Mouse (Mus musculus): ENCODE data around the gene Rnf150. TPM values are rescaled to one million over a fixed set of nuclear protein-coding genes. Genes with fewer than 3 reads are reported as not detected.

The Rnf150 gene
- total RNA-seq, 2 experiments from 2014 or later, result 0.26 to 0.69 TPM

DNA sequence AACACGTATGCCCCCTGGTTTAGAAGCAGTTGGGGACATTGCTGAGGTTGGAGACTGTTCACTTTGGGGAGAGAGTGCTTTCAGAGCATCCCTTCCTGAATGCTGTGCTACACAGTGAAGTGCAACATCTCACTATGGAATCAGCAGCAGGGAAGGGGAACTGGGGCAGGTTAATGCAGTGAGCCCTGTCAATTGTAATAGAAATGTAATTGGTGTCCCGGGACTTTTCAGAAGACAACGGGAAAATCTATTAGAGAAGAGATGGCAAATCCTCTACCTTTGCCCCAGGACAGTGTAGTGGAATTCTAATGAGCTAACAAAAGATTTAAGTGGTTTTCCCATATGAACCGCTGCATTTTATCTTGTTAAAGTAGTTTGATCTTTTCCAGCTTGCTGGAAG, 21.3 kb downstream of the Rnf150 start:
- no peak for ATAC-seq (replicated peaks; ENCODE audit: poor library complexity, severe bottlenecking)

DNA sequence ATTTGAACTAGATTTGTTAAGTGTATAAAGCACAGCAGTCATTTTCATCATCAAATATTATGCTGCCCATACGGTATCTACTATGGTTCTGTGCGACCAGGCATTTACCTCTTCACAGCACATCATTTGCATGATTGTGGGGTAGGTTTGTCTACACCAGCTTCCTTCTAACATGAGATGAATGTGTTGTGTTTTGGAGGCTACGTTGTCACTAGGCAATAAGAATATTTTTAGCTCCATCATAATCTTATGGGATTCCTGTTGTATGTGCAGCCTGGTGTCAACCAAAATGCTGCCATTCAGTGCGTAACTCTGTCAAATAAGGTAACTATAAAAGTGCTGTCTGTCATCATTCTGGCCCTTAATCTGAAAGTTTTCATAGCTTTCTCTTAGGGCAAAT, 24.1 kb downstream of the Rnf150 start:
- no peak for ATAC-seq (replicated peaks; ENCODE audit: poor library complexity, severe bottlenecking)

DNA sequence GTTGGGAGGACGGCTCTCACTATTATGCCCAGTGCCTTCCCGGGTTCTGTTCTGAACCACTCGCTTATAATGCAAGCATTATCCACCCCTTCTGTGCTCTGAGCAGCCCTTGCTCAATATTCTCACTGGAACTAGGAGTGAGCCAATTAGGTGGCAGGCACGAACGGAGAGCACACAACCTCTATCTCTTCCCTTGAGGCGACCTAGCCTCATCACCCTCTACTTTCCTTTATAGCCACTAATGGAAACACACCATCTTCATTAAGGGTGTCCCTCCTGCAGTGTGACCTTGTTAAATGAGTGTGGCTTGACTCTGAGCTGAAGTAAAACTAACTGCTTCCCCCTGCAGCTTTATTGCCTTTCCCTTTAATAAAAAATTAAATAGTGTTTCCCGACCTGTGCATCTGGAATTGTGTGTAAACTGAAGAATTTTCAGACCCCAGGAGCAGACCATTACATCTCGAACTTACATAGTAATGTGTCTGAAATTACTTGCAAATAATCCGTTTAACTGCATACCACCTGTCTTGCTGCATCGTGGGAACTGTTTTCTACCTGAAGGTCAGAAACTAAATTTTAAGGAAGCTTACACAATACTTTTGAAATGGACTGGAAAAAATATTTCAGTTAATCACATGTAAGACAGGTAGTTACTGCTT, 26.0 kb downstream of the Rnf150 start:
- no peak for ATAC-seq (replicated peaks; ENCODE audit: poor library complexity, severe bottlenecking)

DNA sequence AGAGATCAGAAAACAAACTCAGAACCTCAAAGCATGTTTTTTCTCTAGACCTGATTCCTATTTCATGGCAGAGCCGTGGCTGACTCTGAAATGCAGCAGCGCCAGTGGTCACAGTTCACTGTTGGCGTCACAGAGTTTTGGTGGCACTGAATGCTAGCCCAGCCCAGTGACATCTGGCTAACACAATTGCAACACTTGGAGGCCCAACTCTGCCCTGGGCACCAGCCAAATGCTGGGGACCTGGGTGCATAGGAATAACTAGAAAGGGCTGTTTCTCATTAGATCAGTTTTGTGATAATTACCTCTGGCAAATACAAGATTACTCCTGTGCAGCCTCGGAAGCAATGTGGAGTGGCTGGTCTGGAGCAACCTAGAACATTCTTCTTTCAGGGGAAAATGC, 31.9 kb downstream of the Rnf150 start:
- no peak for ATAC-seq (replicated peaks; ENCODE audit: poor library complexity, severe bottlenecking)

DNA sequence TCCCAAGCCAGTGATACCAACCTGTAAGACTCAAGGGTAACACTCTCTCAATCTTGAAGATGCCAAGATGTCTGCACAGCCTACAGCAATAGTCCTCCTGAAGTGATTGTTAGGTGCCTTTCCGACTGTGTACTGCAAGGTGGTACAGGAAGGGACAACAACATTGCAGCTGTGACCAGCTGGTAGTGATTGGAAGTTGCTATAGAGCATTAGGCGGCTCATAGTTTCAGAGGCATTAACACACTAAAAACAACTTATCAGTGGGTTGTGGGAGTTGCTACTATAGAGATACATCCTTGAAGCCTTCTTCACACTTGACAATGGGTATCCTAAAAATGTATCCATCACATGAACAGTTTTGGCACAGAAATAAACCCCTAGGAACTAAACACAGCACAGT, 33.6 kb downstream of the Rnf150 start:
- ATAC-seq (replicated peaks; ENCODE audit: poor library complexity, severe bottlenecking), result no peak

DNA sequence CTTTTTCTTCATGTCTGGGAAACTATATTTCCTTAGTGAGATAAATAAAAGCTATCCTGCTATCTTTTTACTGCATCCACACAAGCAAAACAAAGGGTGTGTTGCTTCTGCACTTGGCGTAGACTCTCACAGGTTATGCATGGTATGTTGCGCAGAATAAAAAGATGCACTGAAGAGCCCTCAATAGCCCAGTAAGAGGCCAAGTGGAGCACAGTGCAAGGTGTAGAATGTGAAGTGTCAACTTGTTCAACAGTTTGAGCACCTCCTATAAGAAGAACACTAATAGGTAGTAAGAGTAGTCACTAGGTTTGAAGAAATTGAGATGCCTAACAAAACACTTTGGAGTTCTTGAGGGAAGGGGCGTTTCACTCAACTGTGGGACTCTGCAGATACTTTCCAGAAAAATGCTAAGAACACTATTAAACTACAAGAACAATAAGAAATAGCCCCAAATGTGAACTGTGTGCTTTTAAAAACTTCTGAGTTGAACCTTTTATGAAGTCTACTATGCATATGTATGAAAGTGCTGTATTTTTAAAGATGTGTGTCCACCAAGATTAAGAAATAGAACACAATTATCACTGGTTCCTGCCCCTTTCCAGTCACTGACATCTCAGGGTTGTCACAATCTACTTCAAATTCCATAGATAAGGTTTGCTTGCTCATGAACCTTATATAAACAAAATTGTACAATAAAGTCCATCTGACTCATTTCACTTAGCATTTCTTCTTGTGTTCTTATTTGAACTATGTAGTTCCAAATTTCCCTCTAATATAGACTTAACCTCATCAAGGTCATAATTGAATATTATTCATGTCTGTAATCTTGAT, 34.7 kb downstream of the Rnf150 start:
- ATAC-seq (replicated peaks; ENCODE audit: poor library complexity, severe bottlenecking), result no peak

DNA sequence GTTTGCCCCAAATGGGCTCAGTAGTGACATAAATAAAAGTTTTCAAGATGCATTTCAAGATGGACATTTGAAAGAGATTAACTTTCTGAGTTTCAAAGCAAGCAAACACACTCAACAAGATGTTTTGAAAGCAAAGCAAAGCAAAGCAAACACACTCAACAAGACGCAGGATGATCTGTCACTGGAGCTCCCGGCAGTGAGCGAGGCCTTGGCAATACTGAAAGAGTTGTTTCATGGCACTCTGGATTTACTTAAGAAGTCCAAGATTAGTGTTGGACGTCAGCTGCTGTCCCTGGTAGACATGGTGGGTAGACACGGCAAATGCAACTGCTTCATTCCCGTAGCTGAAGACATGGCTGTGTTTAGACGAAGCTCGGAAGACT, 35.3 kb downstream of the Rnf150 start:
- no peak for ATAC-seq (replicated peaks; ENCODE audit: poor library complexity, severe bottlenecking)

DNA sequence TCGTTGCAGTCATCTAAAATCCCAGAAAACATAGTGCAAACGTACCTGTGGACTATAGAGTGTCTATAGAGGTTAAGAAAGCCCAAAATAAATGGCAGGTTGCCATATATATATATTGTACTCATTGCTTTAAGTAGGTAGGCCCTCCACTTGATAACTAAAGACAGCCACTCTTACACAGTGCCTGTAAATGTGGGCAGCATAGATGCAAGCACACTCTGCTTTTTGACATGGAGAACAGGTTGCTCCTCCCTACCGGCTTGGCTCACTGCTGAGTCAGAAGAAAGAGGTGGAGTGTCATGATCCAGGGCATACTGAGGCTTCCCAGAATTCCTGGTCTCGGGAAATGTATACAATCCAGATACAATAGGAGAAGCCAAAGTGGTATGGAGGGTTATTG, 37.8 kb downstream of the Rnf150 start:
- ATAC-seq (replicated peaks; ENCODE audit: poor library complexity, severe bottlenecking), result no peak

DNA sequence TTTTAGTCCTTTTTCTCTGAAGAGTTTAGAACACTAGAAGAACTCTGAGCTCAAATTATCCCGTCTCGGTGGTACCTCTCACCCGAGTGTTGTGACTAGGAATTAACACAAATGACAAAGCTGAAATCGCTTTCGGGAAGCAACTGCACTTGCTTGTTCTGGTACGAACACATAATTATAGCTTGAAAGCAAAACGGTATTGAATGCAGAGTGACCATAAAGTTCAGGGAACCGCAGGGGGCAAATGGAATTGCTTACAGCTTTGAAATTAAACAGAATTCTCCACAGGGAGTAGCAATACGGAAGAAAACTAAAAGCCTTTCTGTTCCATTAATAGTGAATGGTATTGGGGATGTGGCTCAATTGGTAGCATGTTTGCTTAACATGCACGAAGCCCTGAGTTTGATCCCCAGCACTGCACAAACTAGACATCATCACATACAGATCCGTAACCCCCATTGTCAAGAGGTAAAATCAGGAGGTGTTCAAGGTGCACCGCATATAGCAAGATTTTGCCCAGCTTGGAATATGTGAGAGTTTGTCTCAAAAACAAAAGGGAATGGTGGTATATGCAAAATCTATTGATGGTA, 38.5 kb downstream of the Rnf150 start:
- no peak for ATAC-seq (replicated peaks; ENCODE audit: poor library complexity, severe bottlenecking)

DNA sequence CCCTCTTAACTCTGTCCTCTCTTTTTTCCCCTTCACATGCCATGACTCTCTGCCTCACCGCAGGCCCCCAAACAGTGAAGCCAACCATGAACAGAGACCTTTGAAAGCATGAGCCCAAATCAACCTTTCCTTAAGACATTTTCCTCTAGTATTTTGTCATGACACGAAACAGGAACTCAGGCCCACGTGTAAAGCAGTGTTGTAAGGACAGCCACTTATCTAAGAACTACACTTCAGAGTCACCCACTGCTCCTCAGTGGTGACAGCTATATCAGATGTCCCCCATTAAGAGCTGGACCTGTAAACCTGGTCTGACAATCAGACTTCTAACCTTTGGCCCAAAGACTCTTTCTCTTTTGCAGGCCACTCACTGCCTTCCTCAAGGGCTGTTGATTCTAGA, 40.3 kb downstream of the Rnf150 start:
- peak; percentile 96 for ATAC-seq (replicated peaks; ENCODE audit: poor library complexity, severe bottlenecking)

DNA sequence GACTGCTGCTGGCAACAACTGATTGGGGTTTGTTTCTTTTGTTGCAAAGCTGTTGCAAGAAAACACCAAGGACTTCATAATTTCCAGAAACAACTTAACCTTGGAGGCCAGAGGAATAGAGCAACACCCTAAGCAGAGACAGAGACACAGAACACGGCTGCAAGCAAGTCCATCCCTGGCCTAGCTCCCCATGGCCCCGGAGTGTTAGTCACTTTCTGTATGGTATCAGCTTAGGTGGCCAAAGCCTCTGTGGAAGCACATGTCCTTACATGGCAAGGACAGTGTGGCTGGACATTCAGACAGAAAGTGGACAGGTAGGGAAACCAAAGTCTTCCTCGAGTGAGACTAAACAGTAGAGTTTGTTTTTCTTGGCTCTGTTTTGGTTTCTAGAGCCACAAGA, 44.1 kb downstream of the Rnf150 start:
- no peak for ATAC-seq (replicated peaks; ENCODE audit: poor library complexity, severe bottlenecking)

DNA sequence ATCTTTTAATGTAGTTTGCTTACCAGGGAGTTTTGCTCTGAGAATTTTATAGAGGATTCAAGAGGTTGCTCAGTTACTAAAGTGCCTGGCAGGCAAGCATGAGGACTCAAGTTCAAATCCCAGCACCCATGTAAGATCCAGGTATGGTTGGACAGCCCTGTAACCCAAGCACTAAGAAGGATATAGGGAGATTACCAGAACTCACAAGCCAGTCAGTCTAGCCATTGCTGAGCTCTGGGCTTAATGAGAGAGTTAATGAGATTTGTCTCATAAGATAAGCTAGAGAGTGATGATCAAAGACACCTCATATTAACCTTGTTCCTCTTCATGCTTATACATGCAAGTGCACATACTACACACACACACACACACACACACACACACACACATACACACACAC, 48.3 kb downstream of the Rnf150 start:
- no peak for ATAC-seq (replicated peaks; ENCODE audit: poor library complexity, severe bottlenecking)

DNA sequence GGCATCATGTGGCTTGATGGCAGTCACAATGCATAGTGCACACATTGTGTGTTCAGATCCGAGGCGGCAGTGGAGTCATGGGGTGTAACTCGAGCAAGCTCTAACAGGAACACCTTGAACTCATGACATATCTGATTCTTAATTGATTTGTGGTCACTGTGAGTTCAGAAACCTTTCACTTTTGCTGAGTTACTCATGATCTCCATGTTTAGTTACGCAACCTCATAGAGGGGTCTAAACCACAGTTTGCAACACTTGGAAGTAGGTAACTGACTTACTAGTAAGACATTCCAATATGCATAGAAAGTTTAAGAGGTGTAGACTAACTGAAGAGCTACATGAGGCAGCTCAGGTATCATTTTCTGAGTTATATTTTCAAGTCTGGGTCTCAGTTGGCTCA, 49.1 kb downstream of the Rnf150 start:
- peak; percentile 68 for ATAC-seq (replicated peaks; ENCODE audit: poor library complexity, severe bottlenecking)

DNA sequence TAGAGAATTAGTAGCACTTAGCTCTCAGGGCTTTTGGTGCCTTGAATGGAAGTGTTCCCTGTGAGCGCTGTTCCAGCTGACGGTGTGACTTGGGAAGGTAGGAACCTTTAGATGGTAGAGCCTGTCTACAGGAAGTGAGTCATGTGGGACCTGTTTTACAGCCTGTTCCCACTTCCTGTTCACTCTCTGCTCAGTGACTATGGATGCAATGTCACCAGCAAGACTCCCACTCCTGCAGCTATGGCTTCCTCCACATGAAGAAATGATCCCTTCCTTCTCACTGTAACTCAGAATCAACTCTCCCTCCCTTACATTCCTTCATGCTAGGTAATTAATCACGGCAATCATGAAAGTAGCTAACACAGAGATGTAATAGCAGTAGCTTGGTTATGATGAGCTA, 51.4 kb downstream of the Rnf150 start:
- ATAC-seq (replicated peaks; ENCODE audit: poor library complexity, severe bottlenecking), result peak; percentile 62

DNA sequence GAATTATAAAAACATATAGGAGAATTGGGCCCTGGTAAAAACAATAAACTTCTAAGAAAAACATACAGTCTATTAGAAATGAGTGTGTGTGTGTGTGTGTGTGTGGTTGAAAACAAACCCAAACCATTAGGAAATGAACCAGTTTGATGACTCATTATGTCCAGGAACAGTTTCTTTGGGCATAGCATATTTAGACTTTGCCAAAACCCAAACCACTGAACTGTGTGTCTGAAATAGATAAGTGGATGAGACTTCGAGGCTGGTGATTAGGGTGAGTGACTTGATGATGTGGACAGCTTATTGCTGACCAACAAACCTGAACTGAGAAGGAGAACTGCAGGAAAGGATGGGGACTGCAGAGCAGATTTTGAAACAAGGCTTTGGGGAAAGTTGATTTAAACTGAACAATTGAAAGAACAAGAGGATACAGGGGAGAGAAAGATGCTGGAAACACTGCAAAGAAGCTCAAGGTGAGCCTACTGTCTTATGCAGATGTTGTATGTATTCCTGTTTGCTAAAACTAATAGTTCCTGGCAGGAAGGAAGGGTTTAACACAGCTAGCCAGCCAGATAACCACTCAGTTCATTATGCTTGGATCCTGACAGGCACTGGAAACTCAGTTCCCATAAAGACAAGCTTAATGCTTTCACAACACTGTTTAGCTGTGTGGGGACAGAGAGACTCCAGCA, 53.8 kb downstream of the Rnf150 start:
- peak; percentile 41 for ATAC-seq (replicated peaks; ENCODE audit: poor library complexity, severe bottlenecking)

DNA sequence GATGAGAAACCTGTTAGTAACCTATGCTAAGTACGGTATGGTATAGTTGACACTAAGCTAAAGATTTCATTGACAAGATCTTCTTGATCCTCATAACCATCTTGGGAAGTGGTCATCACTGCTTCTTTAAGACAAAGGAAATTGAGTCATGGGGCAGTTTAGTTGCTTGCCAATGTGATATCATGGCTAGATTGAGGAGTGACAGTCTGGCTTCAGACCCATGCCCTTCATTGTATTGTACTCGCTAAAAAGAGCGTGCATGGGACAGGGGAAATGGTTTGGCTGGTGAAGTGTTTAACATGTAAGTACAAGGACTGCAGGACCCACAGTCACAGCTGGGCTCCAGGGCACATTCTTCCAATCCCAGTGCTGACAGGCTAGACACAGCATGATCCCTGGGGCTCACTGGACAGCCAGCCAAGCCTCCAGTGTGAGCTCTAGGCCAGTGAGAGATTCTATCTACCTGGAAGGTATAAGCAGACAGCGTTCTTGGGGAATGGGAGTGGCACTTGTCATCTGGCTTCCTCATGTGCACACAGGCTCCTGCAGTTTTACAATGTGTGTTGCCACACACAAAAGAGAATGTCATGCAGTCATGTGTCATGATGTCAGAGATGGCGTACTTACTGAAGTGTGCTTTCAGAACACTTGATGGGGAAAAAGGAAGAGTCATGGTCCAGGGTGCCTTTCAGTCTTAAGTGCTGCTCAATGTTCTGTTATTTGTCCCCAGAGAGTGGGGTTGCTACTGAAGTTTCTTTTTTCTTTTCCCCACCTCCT, 54.6 kb downstream of the Rnf150 start:
- peak; percentile 86 for ATAC-seq (replicated peaks; ENCODE audit: poor library complexity, severe bottlenecking)

DNA sequence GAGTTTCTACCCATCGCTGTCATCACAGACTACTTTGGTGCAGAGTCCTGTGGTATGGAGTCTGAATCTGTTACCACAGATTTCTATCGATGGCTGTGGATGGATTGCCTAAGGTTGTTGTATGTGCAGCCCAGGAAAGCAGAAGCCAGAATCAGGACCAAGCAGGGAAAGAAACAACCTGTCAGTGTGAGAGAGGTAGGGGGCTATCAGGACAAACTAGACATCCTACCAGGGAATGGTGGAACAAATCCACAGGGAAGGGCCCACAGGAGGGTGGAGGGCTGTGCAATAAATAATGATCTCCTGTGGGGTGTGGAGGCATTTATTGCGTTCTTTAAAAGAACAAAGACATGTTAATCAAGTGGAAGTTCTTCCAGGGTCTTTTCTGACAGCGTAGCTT, 56.5 kb downstream of the Rnf150 start:
- ATAC-seq (replicated peaks; ENCODE audit: poor library complexity, severe bottlenecking), result no peak

DNA sequence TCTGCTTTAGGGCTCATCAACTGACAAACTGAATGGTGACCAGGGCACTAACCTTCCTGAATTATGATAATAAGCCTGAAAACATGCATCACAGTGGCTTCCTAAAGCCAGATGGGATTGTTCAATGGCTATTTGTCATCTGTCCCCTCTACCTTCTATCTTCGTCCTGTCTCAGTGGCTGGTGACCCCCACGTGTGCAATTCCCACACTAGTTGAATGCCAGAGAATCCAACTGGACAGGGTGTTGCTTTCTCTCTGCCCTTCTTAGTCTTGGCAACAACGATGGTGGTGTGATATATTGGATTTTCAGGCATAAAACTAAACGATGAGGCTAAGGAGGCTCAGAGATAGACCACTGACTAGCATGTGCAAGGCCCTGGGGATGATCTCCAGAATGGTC, 57.0 kb downstream of the Rnf150 start:
- ATAC-seq (replicated peaks; ENCODE audit: poor library complexity, severe bottlenecking), result no peak

DNA sequence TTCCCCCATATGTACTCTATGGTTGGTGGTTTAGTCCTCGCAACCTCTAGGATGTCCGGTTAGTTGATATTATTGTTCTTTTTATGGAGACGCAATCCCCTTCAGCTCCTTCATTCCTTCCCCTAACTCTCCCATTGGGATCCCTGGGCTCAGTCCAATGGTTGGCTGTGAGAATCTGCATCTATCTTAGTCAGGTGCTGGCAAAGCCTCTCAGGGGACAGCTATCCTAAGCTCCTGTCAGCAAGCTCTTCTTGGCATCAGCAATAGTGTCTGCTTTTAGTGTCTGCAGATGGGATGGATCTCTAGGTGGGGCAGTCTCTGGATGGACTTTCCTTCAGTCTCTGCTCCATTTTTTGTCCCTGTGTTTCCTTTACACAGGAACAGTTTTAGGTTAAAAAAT, 62.1 kb downstream of the Rnf150 start:
- no peak for ATAC-seq (replicated peaks; ENCODE audit: poor library complexity, severe bottlenecking)

DNA sequence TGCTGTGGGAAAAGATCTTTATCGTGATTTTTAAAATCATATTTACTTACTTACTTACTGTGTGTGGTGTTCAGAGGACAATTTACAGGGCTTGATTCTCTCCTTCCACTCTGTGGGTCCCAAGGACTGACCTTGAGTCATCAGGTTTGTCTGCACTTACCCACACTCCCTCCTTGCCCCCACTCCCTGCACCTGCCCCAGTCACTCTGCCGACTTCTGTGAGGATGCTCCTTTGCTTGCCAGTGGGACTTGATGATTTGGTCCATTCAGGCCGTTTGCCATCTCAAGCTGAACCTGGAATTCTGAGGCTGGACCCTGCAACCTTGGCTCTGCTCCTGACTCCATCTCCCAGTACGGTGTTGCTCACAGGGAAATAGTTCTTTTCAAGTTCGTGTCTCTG, 63.4 kb downstream of the Rnf150 start:
- ATAC-seq (replicated peaks; ENCODE audit: poor library complexity, severe bottlenecking), result no peak

Measured in granulocyte monocyte progenitor cell, adult 5-6 weeks (primary cell).